Mouse (Mus musculus) cortical plate, adult 2 months (tissue): ENCODE results near the gene Scnn1a. TPM values are rescaled to one million over a fixed set of nuclear protein-coding genes. Genes with fewer than 3 reads are reported as not detected.
"Not testable (repeated sequence)": the region's sequence is repeated elsewhere in the genome, so short reads cannot be mapped to it uniquely, and the experiment has no call there.

Experiments used
- H3K27ac ChIP-seq: fragments of 200-500 bp; 2 replicates; pipeline ENCODE4 v1.5.1; 2012; ENCODE audit warnings: low read length, control low read depth, inconsistent platforms; ENCODE audit not compliant: insufficient read depth
- H3K4me1 ChIP-seq: fragments of 200-500 bp; 2 replicates; pipeline ENCODE4 v1.6.1; 2011; ENCODE audit warnings: low read length; ENCODE audit not compliant: control insufficient read depth, insufficient read depth
- H3K4me3 ChIP-seq: fragments of 200-500 bp; 2 replicates; pipeline ENCODE4 v1.5.1; 2011; ENCODE audit warnings: mild to moderate bottlenecking, low read length, control low read depth; ENCODE audit not compliant: insufficient read depth
- CTCF ChIP-seq: fragments of 200-500 bp; IDR thresholded peaks from 2 replicates; pipeline ENCODE4 v1.5.1; 2011; ENCODE audit warnings: mild to moderate bottlenecking, control low read depth, low read length; ENCODE audit not compliant: insufficient read depth; ENCODE audit errors: extremely low read depth
- POLR2A ChIP-seq: fragments of 200-500 bp; IDR thresholded peaks from 2 replicates; pipeline ENCODE4 v1.6.1; 2011; ENCODE audit warnings: mild to moderate bottlenecking, low read length, control low read depth; ENCODE audit not compliant: insufficient read depth; ENCODE audit errors: extremely low read depth
- polyA plus RNA-seq: library from polyadenylated mRNA; depleted of rRNA; stranded (reverse); fragments of >200 nt; gene quantifications from 2 replicates; pipeline ENCODE4 v1.2.3, GENCODE M21; 2012; rRNA removed

Scnn1a gene
- polyA plus RNA-seq: 4.0 and 4.7 TPM in 2 replicates

GRCm38 (mm10) chr6:125320323-125320722 lies at the start of gene Scnn1a:
Gene Scnn1a, plus strand, starts transcription at chr6:125320659.
- no peak for TF ChIP-seq POLR2A
- no peak for TF ChIP-seq CTCF
- Histone ChIP-seq H3K4me1 (no peaks in the 10 kb centered on the region), H3K4me3 (no peak within 1 kb of the TSS), H3K27ac (no peak within 1 kb of the TSS)

GRCm38 (mm10) chr6:125271455-125272227 lies 48.8 kb upstream of the Scnn1a start:
- Histone ChIP-seq H3K27ac (no peak overlapping the region), H3K4me3 (no peak overlapping the region; the same call in 1 of the 2 replicates)

GRCm38 (mm10) chr6:125272228-125272785 lies 48.2 kb upstream of the Scnn1a start:
- no peaks in the 10 kb centered on the region for H3K4me1 ChIP-seq
- TF ChIP-seq CTCF: no peak
- TF ChIP-seq POLR2A: no peak
- H3K27ac ChIP-seq: no peak overlapping the region
- H3K4me3 ChIP-seq: no peak overlapping the region

More at GRCm38 (mm10) chr6:125271455-125272227, 48.8 kb upstream of the Scnn1a start:
- no peaks in the 10 kb centered on the region for H3K4me1 ChIP-seq
- TF ChIP-seq CTCF (peak; percentile 95), POLR2A (no peak)

GRCm38 (mm10) chr6:125274841-125275563 lies 45.5 kb upstream of the Scnn1a start:
- Histone ChIP-seq H3K27ac (no peak overlapping the region), H3K4me1 (no peaks in the 10 kb centered on the region), H3K4me3 (no peak overlapping the region)
- no peak for TF ChIP-seq POLR2A
- TF ChIP-seq CTCF: peak; percentile 55

GRCm38 (mm10) chr6:125279729-125280128 lies 40.7 kb upstream of the Scnn1a start:
- TF ChIP-seq POLR2A (no peak), CTCF (no peak)
- H3K27ac ChIP-seq: no peak overlapping the region
- no peaks in the 10 kb centered on the region for H3K4me1 ChIP-seq
- no peak overlapping the region for H3K4me3 ChIP-seq

GRCm38 (mm10) chr6:125282721-125283120 lies 37.7 kb upstream of the Scnn1a start:
- H3K4me1 ChIP-seq, H3K4me3 ChIP-seq: not testable (repeated sequence)

GRCm38 (mm10) chr6:125284250-125284649 lies 36.2 kb upstream of the Scnn1a start:
- no peak for TF ChIP-seq CTCF
- no peak for TF ChIP-seq POLR2A

More at GRCm38 (mm10) chr6:125282721-125283120, 37.7 kb upstream of the Scnn1a start:
- H3K27ac ChIP-seq: not testable (repeated sequence)

GRCm38 (mm10) chr6:125284751-125285150 lies 35.7 kb upstream of the Scnn1a start:
- TF ChIP-seq POLR2A: no peak
- TF ChIP-seq CTCF: no peak
- peaks cover 5% of the 10 kb centered on the region for H3K4me1 ChIP-seq
- H3K27ac ChIP-seq: no peak overlapping the region
- no peak overlapping the region for H3K4me3 ChIP-seq

More at GRCm38 (mm10) chr6:125284250-125284649, 36.2 kb upstream of the Scnn1a start:
- Histone ChIP-seq H3K27ac (no peak overlapping the region), H3K4me1 (peaks cover 5% of the 10 kb centered on the region), H3K4me3 (no peak overlapping the region)

GRCm38 (mm10) chr6:125285890-125286289 lies 34.6 kb upstream of the Scnn1a start, which contains the start of gene Tuba3a:
Gene Tuba3a, minus strand, starts transcription at chr6:125286042.
- H3K4me1 ChIP-seq: peaks cover 5% of the 10 kb centered on the region
- H3K4me3 ChIP-seq: no peak within 1 kb of the TSS
- no peak within 1 kb of the TSS for H3K27ac ChIP-seq
- TF ChIP-seq CTCF: no peak
- TF ChIP-seq POLR2A: no peak
